Mouse (Mus musculus): ENCODE measurements around the gene Ift27. TPM values are rescaled to one million over a fixed set of nuclear protein-coding genes. Genes with fewer than 3 reads are reported as not detected.

The Ift27 gene
- polyA plus RNA-seq, 1 experiment from 2014 or later, result 111 TPM

DNA sequence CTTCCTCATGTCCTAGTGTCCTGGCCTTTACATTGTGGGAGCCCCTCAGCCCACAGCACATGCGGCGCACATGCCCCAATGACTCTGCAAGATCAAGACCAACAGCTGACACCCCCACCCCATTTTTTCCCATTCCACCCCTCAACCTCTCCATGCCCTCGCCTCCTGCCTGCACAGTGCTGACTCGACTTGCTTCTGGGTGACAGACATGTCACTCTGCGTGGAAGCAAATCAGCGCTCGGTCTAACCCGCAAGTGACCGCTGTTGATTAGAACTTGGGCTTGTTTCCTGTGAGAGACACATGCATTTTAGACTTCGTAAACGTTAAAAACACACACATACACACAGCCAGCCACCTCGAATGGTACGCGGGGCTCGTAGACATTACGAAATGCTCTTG, 56.2 kb downstream of the Ift27 start:
- Histone ChIP-seq H3K4me2 (ENCODE audit: low read depth, low read length) (no peak overlapping the region), H3K9me3 (replicated peaks; ENCODE audit: control insufficient read depth, low read length) (no peaks in the 10 kb centered on the region), H3K27ac (replicated peaks; ENCODE audit: low read depth, low read length) (no peak overlapping the region), H3K36me3 (replicated peaks; ENCODE audit: control insufficient read depth, insufficient read depth, low read depth, low read length) (no peaks in the 10 kb centered on the region), H3K4me1 (ENCODE audit: control insufficient read depth, insufficient read depth, low read length) (no peaks in the 10 kb centered on the region), H3K27me3 (ENCODE audit: control insufficient read depth, insufficient read depth, low read length) (peaks cover 3% of the 10 kb centered on the region), H3K4me3 (ENCODE audit: low read depth, low read length) (no peak overlapping the region), H3K9ac (replicated peaks; ENCODE audit: low read length) (no peak overlapping the region)
- ATAC-seq (replicated peaks; ENCODE audit: insufficient number of reproducible peaks, low FRiP score, low TSS enrichment, low read depth), result no peak
- no peak for DNase-seq (ENCODE audit: low spot score)
- 91% methylated on average over 16 of the region's 16 CpGs for WGBS

DNA sequence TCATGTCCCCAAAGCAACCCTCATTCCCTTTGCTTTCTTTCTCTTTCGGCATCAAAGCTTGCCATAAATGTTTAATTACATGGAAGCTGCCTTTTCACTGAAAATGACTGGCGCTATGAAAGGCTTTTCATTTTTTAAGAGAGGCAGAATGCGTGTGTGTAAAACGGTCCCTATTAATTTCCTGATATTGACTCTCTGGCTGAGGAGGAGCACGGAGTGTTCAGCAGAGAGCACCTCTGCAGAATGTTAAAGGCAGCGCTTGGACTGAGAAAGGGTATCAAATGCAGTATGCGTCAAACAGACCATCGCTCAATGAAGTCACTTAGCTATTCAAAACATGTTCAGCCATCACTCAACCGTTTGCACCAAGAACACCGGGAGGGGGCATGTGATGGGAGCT, 57.0 kb downstream of the Ift27 start:
- H3K9ac ChIP-seq (replicated peaks; ENCODE audit: low read length), result no peak overlapping the region
- no peak overlapping the region for H3K4me2 ChIP-seq (ENCODE audit: low read depth, low read length)
- no peak overlapping the region for H3K4me3 ChIP-seq (ENCODE audit: low read depth, low read length)
- H3K4me1 ChIP-seq (ENCODE audit: control insufficient read depth, insufficient read depth, low read length), result no peaks in the 10 kb centered on the region
- no peaks in the 10 kb centered on the region for H3K9me3 ChIP-seq (replicated peaks; ENCODE audit: control insufficient read depth, low read length)
- H3K27ac ChIP-seq (replicated peaks; ENCODE audit: low read depth, low read length), result no peak overlapping the region
- WGBS, result 81% methylated on average over 10 of the region's 10 CpGs
- peaks cover 3% of the 10 kb centered on the region for H3K27me3 ChIP-seq (ENCODE audit: control insufficient read depth, insufficient read depth, low read length)
- DNase-seq (ENCODE audit: low spot score) (no peak), ATAC-seq (replicated peaks; ENCODE audit: insufficient number of reproducible peaks, low FRiP score, low TSS enrichment, low read depth) (no peak)
- no peaks in the 10 kb centered on the region for H3K36me3 ChIP-seq (replicated peaks; ENCODE audit: control insufficient read depth, insufficient read depth, low read depth, low read length)

DNA sequence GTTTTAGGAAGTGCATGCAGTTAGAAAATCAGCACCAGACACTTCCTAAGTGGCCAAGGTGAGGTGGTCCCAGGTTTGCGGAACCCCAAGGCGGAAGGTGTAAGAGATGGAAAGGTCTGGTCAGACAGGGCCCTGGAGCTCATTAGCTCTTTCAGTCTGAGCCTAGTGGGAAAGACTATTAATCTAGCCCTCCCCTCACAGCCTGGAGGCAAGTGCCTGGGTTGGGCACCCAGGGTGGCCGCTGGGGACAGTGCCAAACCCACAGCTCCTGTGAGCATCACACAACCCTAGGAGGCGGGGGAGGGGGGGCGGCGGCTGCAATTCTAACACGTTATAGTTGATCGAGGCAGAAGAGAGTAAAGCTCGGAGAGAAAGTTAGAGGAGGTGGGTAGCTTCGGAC, 57.7 kb downstream of the Ift27 start:
- no peak overlapping the region for H3K4me2 ChIP-seq (ENCODE audit: low read depth, low read length)
- no peaks in the 10 kb centered on the region for H3K36me3 ChIP-seq (replicated peaks; ENCODE audit: control insufficient read depth, insufficient read depth, low read depth, low read length)
- DNase-seq (ENCODE audit: low spot score) (no peak), ATAC-seq (replicated peaks; ENCODE audit: insufficient number of reproducible peaks, low FRiP score, low TSS enrichment, low read depth) (no peak)
- WGBS, result 76% methylated on average over 10 of the region's 10 CpGs
- no peaks in the 10 kb centered on the region for H3K9me3 ChIP-seq (replicated peaks; ENCODE audit: control insufficient read depth, low read length)
- no peak overlapping the region for H3K27ac ChIP-seq (replicated peaks; ENCODE audit: low read depth, low read length)
- no peak overlapping the region for H3K4me3 ChIP-seq (ENCODE audit: low read depth, low read length)
- no peak overlapping the region for H3K9ac ChIP-seq (replicated peaks; ENCODE audit: low read length)
- H3K4me1 ChIP-seq (ENCODE audit: control insufficient read depth, insufficient read depth, low read length), result no peaks in the 10 kb centered on the region
- peaks cover 3% of the 10 kb centered on the region for H3K27me3 ChIP-seq (ENCODE audit: control insufficient read depth, insufficient read depth, low read length)

Other genes starting within 250 kb of the Ift27 start
- 239 and 248 TPM in 2 replicates for gene Txn2, start 245.1 kb downstream of the Ift27 start, polyA plus RNA-seq (2014; fragmentation: Nextera tagmentation; extraction: Ambion mirVana)
- gene Foxred2, start 217.4 kb downstream of the Ift27 start, polyA plus RNA-seq (2014; fragmentation: Nextera tagmentation; extraction: Ambion mirVana), result 4.9 and 8.4 TPM in 2 replicates
- 246 and 247 TPM in 2 replicates for gene Eif3d, start 203.3 kb downstream of the Ift27 start, polyA plus RNA-seq (2014; fragmentation: Nextera tagmentation; extraction: Ambion mirVana)
- gene Cacng2, start 54.1 kb downstream of the Ift27 start, polyA plus RNA-seq (2014; fragmentation: Nextera tagmentation; extraction: Ambion mirVana), result 0.18 and 0.25 TPM in 2 replicates
- 0.22 TPM in 1 of 2 replicates, not detected in the other for gene Pvalb, start 32.3 kb upstream of the Ift27 start, polyA plus RNA-seq (2014; fragmentation: Nextera tagmentation; extraction: Ambion mirVana)
- gene Ncf4, start 70.7 kb upstream of the Ift27 start, polyA plus RNA-seq (2014; fragmentation: Nextera tagmentation; extraction: Ambion mirVana), result 6.2 and 7.9 TPM in 2 replicates
- gene Csf2rb2, start 131.6 kb upstream of the Ift27 start, polyA plus RNA-seq (2014; fragmentation: Nextera tagmentation; extraction: Ambion mirVana), result 0.26 and 0.38 TPM in 2 replicates
- gene Csf2rb, start 151.6 kb upstream of the Ift27 start, polyA plus RNA-seq (2014; fragmentation: Nextera tagmentation; extraction: Ambion mirVana), result 1.2 and 1.6 TPM in 2 replicates
- not detected in 2 replicates for gene Tex33, start 221.8 kb upstream of the Ift27 start, polyA plus RNA-seq (2014; fragmentation: Nextera tagmentation; extraction: Ambion mirVana)
- 9.7 and 10.1 TPM in 2 replicates for gene Tst, start 231.8 kb upstream of the Ift27 start, polyA plus RNA-seq (2014; fragmentation: Nextera tagmentation; extraction: Ambion mirVana)
- 2.3 and 2.5 TPM in 2 replicates for gene Mpst, start 232.3 kb upstream of the Ift27 start, polyA plus RNA-seq (2014; fragmentation: Nextera tagmentation; extraction: Ambion mirVana)

All from embryonic facial prominence, embryonic 11.5 days (tissue).